Mouse (Mus musculus): ENCODE data around the gene Tpk1. TPM values are rescaled to one million over a fixed set of nuclear protein-coding genes. Genes with fewer than 3 reads are reported as not detected.

Tpk1 gene
- total and polyA plus RNA-seq, 3 experiments: 3.5 to 12.6 TPM; not detected in 1

DNA sequence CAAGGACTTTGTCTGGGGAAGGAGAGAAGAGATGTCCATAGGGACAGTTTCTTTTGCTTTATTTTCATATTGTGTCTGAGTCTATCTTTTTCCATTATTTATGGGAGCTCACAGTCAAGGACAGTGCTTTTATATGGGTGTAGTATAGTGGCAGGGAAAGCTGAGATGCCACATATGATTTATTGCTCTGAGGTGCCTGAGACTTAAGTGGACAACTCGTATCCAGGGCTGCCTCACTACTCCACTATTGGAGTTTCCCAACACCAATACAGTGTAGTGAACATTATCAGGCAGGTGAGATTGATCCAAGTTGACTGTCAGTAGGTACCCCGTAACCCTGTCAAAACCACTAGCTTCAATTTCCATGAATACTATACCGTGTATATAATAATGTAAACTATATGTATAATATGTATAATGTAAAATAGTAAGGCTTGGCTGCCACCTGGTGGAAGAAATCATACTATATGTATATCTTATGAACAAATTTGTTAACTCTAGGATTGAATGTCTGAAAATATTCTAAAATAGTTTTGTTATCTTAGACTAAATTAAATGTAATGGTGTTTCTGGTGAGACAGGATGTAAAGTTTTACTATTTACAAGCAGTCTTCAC is 330.4 kb downstream of the Tpk1 start (continued):
- TF ChIP-seq MYB (IDR thresholded peaks at IDR 0.05; ENCODE audit: low read depth, low read length) (no peak), MEF2A (IDR thresholded peaks at IDR 0.05; ENCODE audit: extremely low read depth, insufficient replicate concordance, low read depth, low read length, poor library complexity, severe bottlenecking) (no peak), RAD21 (IDR thresholded peaks at IDR 0.05; ENCODE audit: low read depth, low read length) (peak; percentile 57), MXI1 (IDR thresholded peaks at IDR 0.05; ENCODE audit: low read depth, low read length) (no peak), TCF12 (IDR thresholded peaks at IDR 0.05; ENCODE audit: low read depth, low read length) (no peak), TBP (IDR thresholded peaks at IDR 0.05; ENCODE audit: low read depth, low read length) (no peak), NELFE (IDR thresholded peaks at IDR 0.05; ENCODE audit: low read depth, low read length) (no peak), BHLHE40 (IDR thresholded peaks at IDR 0.05; ENCODE audit: borderline replicate concordance, low read depth, low read length) (no peak), ZKSCAN1 (IDR thresholded peaks at IDR 0.05; ENCODE audit: low read depth, low read length) (no peak), MAZ (IDR thresholded peaks at IDR 0.05; ENCODE audit: low read depth, low read length) (no peak)

- H3K79me2 ChIP-seq (ENCODE audit: control insufficient read depth, insufficient read depth, low read length, poor library complexity): no peaks in the 10 kb centered on the region
- H3K4me3 ChIP-seq (ENCODE audit: control insufficient read depth in 1 of 2, insufficient read depth in 1 of 2, low read depth in 2 of 2, low read length in 2 of 2): no peak overlapping the region
- no peak for DNase-seq (ENCODE audit: low read depth, low spot score)
- H3K36me3 ChIP-seq (ENCODE audit: control insufficient read depth in 1 of 2, insufficient read depth in 2 of 2, low read length in 2 of 2): no peaks in the 10 kb centered on the region
- H3K27ac ChIP-seq (ENCODE audit: control insufficient read depth, low read depth, low read length): no peak overlapping the region
- H3K4me1 ChIP-seq (ENCODE audit: control insufficient read depth in 1 of 2, insufficient read depth in 2 of 2, low read length in 2 of 2): no peaks in the 10 kb centered on the region
- no peak overlapping the region for H3K9ac ChIP-seq (ENCODE audit: control insufficient read depth, low read depth, low read length, poor library complexity, severe bottlenecking)
- H3K27me3 ChIP-seq (ENCODE audit: control insufficient read depth in 1 of 2, insufficient read depth in 2 of 2, low read length in 2 of 2): no peaks in the 10 kb centered on the region
- no peaks in the 10 kb centered on the region for H3K9me3 ChIP-seq (replicated peaks; ENCODE audit: insufficient read depth, low read length)
- TF ChIP-seq E2F4 (IDR thresholded peaks at IDR 0.05; ENCODE audit: borderline replicate concordance, low read depth, low read length) (no peak), TAL1 (IDR thresholded peaks at IDR 0.05; ENCODE audit: low read length) (no peak), MXI1 (IDR thresholded peaks at IDR 0.05; ENCODE audit: low read depth, low read length) (no peak)
Observed at GRCm38 (mm10) chr6:43333479-43333878, 332.6 kb downstream of the Tpk1 start.

- no peak for DNase-seq (ENCODE audit: low read depth, low spot score)
- no peak for TF ChIP-seq MXI1 (IDR thresholded peaks at IDR 0.05; ENCODE audit: low read depth, low read length)
- TF ChIP-seq ELF1 (IDR thresholded peaks at IDR 0.05; ENCODE audit: low read depth, low read length): no peak
- TF ChIP-seq CHD1 (IDR thresholded peaks at IDR 0.05; ENCODE audit: low read depth, low read length): no peak
- no peak for TF ChIP-seq TCF12 (IDR thresholded peaks at IDR 0.05; ENCODE audit: low read depth, low read length)
- no peak for TF ChIP-seq GABPA (IDR thresholded peaks at IDR 0.05; ENCODE audit: low read depth, low read length)
- TF ChIP-seq JUND (IDR thresholded peaks at IDR 0.05; ENCODE audit: low read depth, low read length): no peak
- TF ChIP-seq USF1 (IDR thresholded peaks at IDR 0.05; ENCODE audit: low read depth, low read length): no peak
- TF ChIP-seq KAT2A (conservative IDR thresholded peaks at IDR 0.05; ENCODE audit: low read depth, low read length): no peak
- TF ChIP-seq SIN3A (IDR thresholded peaks at IDR 0.05; ENCODE audit: low read length): no peak
- no peak for TF ChIP-seq SMC3 (IDR thresholded peaks at IDR 0.05; ENCODE audit: low read depth, low read length)
- TF ChIP-seq ZNF384 (IDR thresholded peaks at IDR 0.05; ENCODE audit: low read depth, low read length): no peak
- TF ChIP-seq POLR2A (IDR thresholded peaks at IDR 0.05; ENCODE audit: control insufficient read depth in 1 of 2, insufficient read depth in 1 of 2, low read depth in 1 of 2, low read length in 2 of 2, poor library complexity in 1 of 2): no peak
- TF ChIP-seq UBTF (IDR thresholded peaks at IDR 0.05; ENCODE audit: borderline replicate concordance, insufficient read depth, low read depth, low read length): no peak
- no peak for TF ChIP-seq TAL1 (IDR thresholded peaks at IDR 0.05; ENCODE audit: low read length)
- no peak for TF ChIP-seq MYC (IDR thresholded peaks at IDR 0.05; ENCODE audit: low read depth, low read length)
- no peak for TF ChIP-seq E2F4 (IDR thresholded peaks at IDR 0.05; ENCODE audit: borderline replicate concordance, low read depth, low read length)
- H3K27ac ChIP-seq (ENCODE audit: control insufficient read depth, low read depth, low read length): no peak overlapping the region
- H3K79me2 ChIP-seq (ENCODE audit: control insufficient read depth, insufficient read depth, low read length, poor library complexity): no peaks in the 10 kb centered on the region
- no peaks in the 10 kb centered on the region; a peak in 1 of 4 replicates for H3K27me3 ChIP-seq (ENCODE audit: control insufficient read depth in 1 of 2, insufficient read depth in 2 of 2, low read length in 2 of 2)
- H3K4me3 ChIP-seq (ENCODE audit: control insufficient read depth in 1 of 2, insufficient read depth in 1 of 2, low read depth in 2 of 2, low read length in 2 of 2): no peak overlapping the region
- H3K9me3 ChIP-seq (replicated peaks; ENCODE audit: insufficient read depth, low read length): no peaks in the 10 kb centered on the region
- H3K36me3 ChIP-seq (ENCODE audit: control insufficient read depth in 1 of 2, insufficient read depth in 2 of 2, low read length in 2 of 2): no peaks in the 10 kb centered on the region
- H3K9ac ChIP-seq (ENCODE audit: control insufficient read depth, low read depth, low read length, poor library complexity, severe bottlenecking): no peak overlapping the region
- H3K4me1 ChIP-seq (ENCODE audit: control insufficient read depth in 1 of 2, insufficient read depth in 2 of 2, low read length in 2 of 2): no peaks in the 10 kb centered on the region
Observed at GRCm38 (mm10) chr6:43312961-43313656, 353.0 kb downstream of the Tpk1 start.
